In genomic region chr12:3833059-3833760, GRCm38 (mm10) we compare ENCODE assay signal across 9 mouse cellular contexts. TPM values are rescaled to one million over a fixed set of nuclear protein-coding genes. Genes with fewer than 3 reads are reported as not detected.
DNase-seq lines count a peak whose midpoint lies in the region; ATAC-seq and TF ChIP-seq lines count a peak whose summit lies in the region.
"Had no signal": no experiment of that assay in that cellular context is flagged by ENCODE, and none has a peak within 500 bp of the region (broad histone marks: within the 10 kb centered on the region; RNA-seq: fewer than 3 reads in every experiment).

No protein-coding gene starts in this region.

- peaks cover 21% of the 10 kb centered on the region for H3K36me3 ChIP-seq in forebrain, embryonic 10.5 days (replicated peaks)
- H3K36me3 ChIP-seq in forebrain, embryonic 11.5 days (ENCODE audit: control insufficient read depth, insufficient read depth, low read length) = no peaks in the 10 kb centered on the region; the same call in 1 of the 2 replicates
- peaks cover 18% of the 10 kb centered on the region for H3K36me3 ChIP-seq in midbrain, embryonic 10.5 days
- peaks cover 3% of the 10 kb centered on the region; the same call in 1 of the 2 replicates for H3K36me3 ChIP-seq in midbrain, embryonic 11.5 days (ENCODE audit: control insufficient read depth, insufficient read depth, low read length)
- peaks cover 32% of the 10 kb centered on the region for H3K36me3 ChIP-seq in limb, embryonic 12.5 days
- peaks cover 10% of the 10 kb centered on the region for H3K36me3 ChIP-seq in stomach, postnatal 0 days (ENCODE audit: control insufficient read depth, insufficient read depth, low read length)

- H3K4me1 ChIP-seq in forebrain, embryonic 10.5 days = peaks cover 52% of the 10 kb centered on the region
- peaks cover 15% of the 10 kb centered on the region for H3K4me1 ChIP-seq in forebrain, embryonic 11.5 days (replicated peaks; ENCODE audit: control insufficient read depth, insufficient read depth, low read length)
- H3K4me1 ChIP-seq in midbrain, embryonic 10.5 days = peaks cover 43% of the 10 kb centered on the region
- peaks cover 15% of the 10 kb centered on the region for H3K4me1 ChIP-seq in midbrain, embryonic 11.5 days (ENCODE audit: control insufficient read depth, insufficient read depth, low read length)
- peaks cover 46% of the 10 kb centered on the region for H3K4me1 ChIP-seq in limb, embryonic 12.5 days (replicated peaks)
- H3K4me1 ChIP-seq in stomach, postnatal 0 days (replicated peaks; ENCODE audit: control insufficient read depth, insufficient read depth) = peaks cover 19% of the 10 kb centered on the region; the same call in 1 of the 2 replicates

- no peaks in the 10 kb centered on the region for H3K9me3 ChIP-seq in forebrain, embryonic 10.5 days
- no peaks in the 10 kb centered on the region for H3K9me3 ChIP-seq in forebrain, embryonic 11.5 days (ENCODE audit: control insufficient read depth, low read length)
- no peaks in the 10 kb centered on the region for H3K9me3 ChIP-seq in midbrain, embryonic 10.5 days (replicated peaks)
- no peaks in the 10 kb centered on the region for H3K9me3 ChIP-seq in midbrain, embryonic 11.5 days (ENCODE audit: control insufficient read depth, low read length)
- no peaks in the 10 kb centered on the region for H3K9me3 ChIP-seq in limb, embryonic 12.5 days
- no peaks in the 10 kb centered on the region for H3K9me3 ChIP-seq in stomach, postnatal 0 days (ENCODE audit: control insufficient read depth, low read length)

- peak overlapping the region; percentile 81 for H3K27ac ChIP-seq in forebrain, embryonic 10.5 days
- H3K27ac ChIP-seq in forebrain, embryonic 11.5 days (ENCODE audit: low read depth, low read length) = no peak overlapping the region
- H3K27ac ChIP-seq in midbrain, embryonic 10.5 days (replicated peaks) = peak overlapping the region; percentile 71; the same call in 1 of the 2 replicates
- no peak overlapping the region for H3K27ac ChIP-seq in midbrain, embryonic 11.5 days (ENCODE audit: low read depth, low read length)
- peak overlapping the region; percentile 87 for H3K27ac ChIP-seq in limb, embryonic 12.5 days
- peak overlapping the region; percentile 82 for H3K27ac ChIP-seq in stomach, postnatal 0 days (replicated peaks)

- H3K27me3 ChIP-seq in forebrain, embryonic 10.5 days (ENCODE audit: poor library complexity, severe bottlenecking) = peaks cover 26% of the 10 kb centered on the region
- H3K27me3 ChIP-seq in forebrain, embryonic 11.5 days (ENCODE audit: control insufficient read depth, insufficient read depth, low read length) = no peaks in the 10 kb centered on the region
- peaks cover 31% of the 10 kb centered on the region for H3K27me3 ChIP-seq in midbrain, embryonic 10.5 days (ENCODE audit: low read depth, poor library complexity, severe bottlenecking)
- H3K27me3 ChIP-seq in midbrain, embryonic 11.5 days (ENCODE audit: control insufficient read depth, insufficient read depth, low read length) = no peaks in the 10 kb centered on the region
- H3K27me3 ChIP-seq in limb, embryonic 12.5 days = no peaks in the 10 kb centered on the region
- H3K27me3 ChIP-seq in stomach, postnatal 0 days (ENCODE audit: control insufficient read depth, insufficient read depth, low read length) = no peaks in the 10 kb centered on the region

- TF ChIP-seq CTCF in stomach, postnatal 0 days (IDR thresholded peaks at IDR 0.05; ENCODE audit: low read depth) = no peak

- no peak for DNase-seq in forebrain, embryonic 10.5 days (ENCODE audit: extremely low spot score, low spot score)
- DNase-seq in forebrain, embryonic 11.5 days (ENCODE audit: low spot score) = no peak
- no peak for DNase-seq in midbrain, embryonic 10.5 days (ENCODE audit: low spot score)
- DNase-seq in midbrain, embryonic 11.5 days (ENCODE audit: low spot score, missing footprints) = no peak
- DNase-seq in stomach, postnatal 0 days (ENCODE audit: low spot score) = no peak
- DNase-seq in left cerebral cortex, postnatal 36 days (ENCODE audit: low spot score in 2 of 2) = no peak
- no peak for DNase-seq in testis, postnatal 10 days (ENCODE audit: low spot score)

- no peak; the same call in 1 of the 2 replicates for ATAC-seq in forebrain, embryonic 11.5 days (replicated peaks; ENCODE audit: low FRiP score)
- ATAC-seq in midbrain, embryonic 11.5 days (ENCODE audit: low FRiP score) = no peak
- ATAC-seq in limb, embryonic 12.5 days (ENCODE audit: insufficient number of reproducible peaks, insufficient read depth, low FRiP score, low TSS enrichment, low read depth) = peak; percentile 9; the same call in 1 of the 2 replicates
- peak; percentile 17; the same call in 1 of the 2 replicates for ATAC-seq in stomach, postnatal 0 days (ENCODE audit: low FRiP score, low TSS enrichment)

- no peak overlapping the region for H3K4me2 ChIP-seq in forebrain, embryonic 11.5 days (ENCODE audit: low read depth, low read length, severe bottlenecking)
- no peak overlapping the region for H3K4me2 ChIP-seq in midbrain, embryonic 11.5 days
- peak overlapping the region; percentile 57 for H3K4me2 ChIP-seq in limb, embryonic 12.5 days
- H3K4me2 ChIP-seq in stomach, postnatal 0 days (replicated peaks; ENCODE audit: low read depth) = peak overlapping the region; percentile 50

- H3K4me3 ChIP-seq in forebrain, embryonic 10.5 days = peak overlapping the region; percentile 27; the same call in 1 of the 2 replicates
- H3K4me3 ChIP-seq in forebrain, embryonic 11.5 days (ENCODE audit: low read depth, low read length) = no peak overlapping the region
- H3K4me3 ChIP-seq in midbrain, embryonic 10.5 days = no peak overlapping the region
- no peak overlapping the region for H3K4me3 ChIP-seq in midbrain, embryonic 11.5 days (ENCODE audit: low read depth, low read length)
- H3K4me3 ChIP-seq in limb, embryonic 12.5 days (replicated peaks) = no peak overlapping the region
- peak overlapping the region; percentile 13; the same call in 1 of the 2 replicates for H3K4me3 ChIP-seq in stomach, postnatal 0 days (ENCODE audit: low read depth, low read length)
- H3K4me3 ChIP-seq: erythroblast, embryonic 14.5 days had no signal

- intact Hi-C loops in left cerebral cortex, postnatal 36 days (cut with DNase I) = no loop called here

- no peak overlapping the region for H3K9ac ChIP-seq in forebrain, embryonic 11.5 days (ENCODE audit: low read length)
- H3K9ac ChIP-seq in midbrain, embryonic 11.5 days (ENCODE audit: low read length) = no peak overlapping the region
- H3K9ac ChIP-seq in limb, embryonic 12.5 days (replicated peaks) = peak overlapping the region; percentile 44; the same call in 1 of the 2 replicates
- H3K9ac ChIP-seq in stomach, postnatal 0 days (ENCODE audit: low read length) = peak overlapping the region; percentile 45

- no peak for TF ChIP-seq EP300 in stomach, postnatal 0 days (optimal IDR thresholded peaks at IDR 0.05)

- WGBS in forebrain, embryonic 10.5 days = 60% methylated on average over 7 of the region's 7 CpGs
- 62% methylated on average over 7 of the region's 7 CpGs for WGBS in forebrain, embryonic 11.5 days
- 57% methylated on average over 7 of the region's 7 CpGs for WGBS in midbrain, embryonic 10.5 days
- WGBS in midbrain, embryonic 11.5 days = 59% methylated on average over 7 of the region's 7 CpGs
- WGBS in limb, embryonic 12.5 days = 56% methylated on average over 7 of the region's 7 CpGs
- WGBS in stomach, postnatal 0 days = 35% methylated on average over 7 of the region's 7 CpGs

RNA-seq across cellular contexts. Expression of gene Dnmt3a, which starts 27.4 kb away (rescaled TPM):
- polyA plus RNA-seq in forebrain, embryonic 10.5 days (2016; fragmentation: Nextera tagmentation; extraction: Ambion mirVana) = 117 and 119 TPM in 2 replicates
- 102 and 104 TPM in 2 replicates for polyA plus RNA-seq in forebrain, embryonic 11.5 days (2014; fragmentation: Nextera tagmentation; extraction: Ambion mirVana)
- 92.2 and 115 TPM in 2 replicates for polyA plus RNA-seq in midbrain, embryonic 10.5 days (2016; fragmentation: Nextera tagmentation; extraction: Ambion mirVana)
- polyA plus RNA-seq in midbrain, embryonic 11.5 days (2014; fragmentation: Nextera tagmentation; extraction: Ambion mirVana) = 49.6 and 56.5 TPM in 2 replicates
- 260 and 282 TPM in 2 replicates for polyA plus RNA-seq in limb, embryonic 12.5 days (2016; fragmentation: Nextera tagmentation; extraction: Ambion mirVana)
- 29.7 and 44.0 TPM in 2 replicates for polyA plus RNA-seq in stomach, postnatal 0 days (2015; fragmentation: Nextera tagmentation; extraction: Ambion mirVana)
- 100 to 1,000 TPM; 100 to 124 TPM for total RNA-seq in left cerebral cortex, postnatal 36 days (2021)

Comparison
In these comparisons a context has a peak if more than half of its experiments do, and no peak if none do; other contexts are left out.
1. H3K27ac ChIP-seq: peak in forebrain, embryonic 10.5 days (single experiment), midbrain, embryonic 10.5 days (single experiment), limb, embryonic 12.5 days (single experiment) and stomach, postnatal 0 days (single experiment); none in forebrain, embryonic 11.5 days (single experiment) and midbrain, embryonic 11.5 days (single experiment).
2. H3K4me3 ChIP-seq: peak in forebrain, embryonic 10.5 days (single experiment) and stomach, postnatal 0 days (single experiment); none in forebrain, embryonic 11.5 days (single experiment), midbrain, embryonic 10.5 days (single experiment), midbrain, embryonic 11.5 days (single experiment) and limb, embryonic 12.5 days (single experiment).
3. ATAC-seq: peak in limb, embryonic 12.5 days (single experiment) and stomach, postnatal 0 days (single experiment); none in forebrain, embryonic 11.5 days (single experiment) and midbrain, embryonic 11.5 days (single experiment).
4. H3K4me2 ChIP-seq: peak in limb, embryonic 12.5 days (single experiment) and stomach, postnatal 0 days (single experiment); none in forebrain, embryonic 11.5 days (single experiment) and midbrain, embryonic 11.5 days (single experiment).
5. H3K9ac ChIP-seq: peak in limb, embryonic 12.5 days (single experiment) and stomach, postnatal 0 days (single experiment); none in forebrain, embryonic 11.5 days (single experiment) and midbrain, embryonic 11.5 days (single experiment).